Mouse (Mus musculus): Measurements from ENCODE around the gene Vmn2r65.

Vmn2r65 gene

DNA sequence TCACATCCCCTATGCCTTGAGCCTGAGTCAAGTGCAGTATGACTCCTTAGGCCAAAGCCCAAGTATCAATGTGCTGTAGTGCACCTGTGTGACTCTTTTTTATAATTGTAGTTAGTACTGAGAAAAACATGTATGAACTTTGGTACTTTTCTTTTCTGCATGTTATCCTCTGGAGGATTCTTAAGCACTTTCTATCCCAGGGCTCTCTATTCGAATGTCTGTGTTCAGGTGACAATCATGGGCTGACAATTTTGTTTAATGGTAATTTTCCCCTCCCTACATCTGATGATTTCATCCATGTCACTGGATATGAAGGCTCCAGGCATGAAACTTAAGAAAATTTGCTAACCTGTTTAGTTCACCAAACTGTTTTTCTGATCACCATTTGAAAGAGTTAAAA is at the start of gene Vmn2r65:
Gene Vmn2r65 (minus strand): TSS at position 101 of the 400 bp plus-strand sequence.
- DNase-seq = no peak

DNA sequence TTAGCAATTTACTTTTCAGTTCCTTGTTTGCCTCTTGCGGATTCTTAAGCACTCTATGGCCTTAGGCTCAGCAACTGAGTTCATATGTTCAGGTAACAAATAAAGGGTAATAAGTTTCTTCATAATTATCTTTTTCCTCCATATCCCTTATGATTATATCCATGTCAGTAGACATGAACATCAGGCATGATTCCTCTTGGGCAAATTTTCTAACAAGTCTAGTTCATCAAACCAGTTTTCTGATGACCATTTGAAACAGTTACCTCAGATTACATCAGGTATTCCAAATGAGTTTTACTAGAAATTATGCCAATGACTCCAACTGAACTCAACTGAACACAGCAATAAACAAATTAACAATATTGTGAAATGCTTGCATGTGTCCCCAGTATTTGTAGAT is 48.3 kb upstream of the Vmn2r65 start, which contains the start of gene Vmn2r66:
Gene Vmn2r66 (minus strand): TSS at position 101 of the 400 bp plus-strand sequence.
- DNase-seq = no peak

DNA sequence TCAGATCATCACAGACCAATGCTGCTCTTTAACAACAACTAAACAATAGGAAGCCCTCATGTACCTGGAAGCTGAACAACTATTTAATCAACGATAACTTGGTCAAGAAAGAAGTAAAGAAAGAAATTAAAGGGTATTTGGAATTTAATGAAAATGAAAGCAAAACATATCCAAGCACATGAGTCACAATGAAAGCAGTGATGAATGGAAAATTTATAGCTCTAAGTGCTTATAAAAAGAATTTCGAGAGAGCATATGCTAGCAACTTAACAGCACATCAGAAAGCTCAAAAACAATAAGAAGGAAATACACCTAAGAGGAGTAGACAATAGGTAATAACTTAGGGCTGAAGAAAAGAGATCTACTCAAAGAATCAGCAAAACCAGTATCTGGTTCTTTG is 32.8 kb upstream of the Vmn2r65 start:
- DNase-seq = no peak

Data from lung, postnatal 36 days (tissue).